Mouse (Mus musculus): ENCODE measurements at regions not wholly inside any gene's neighbourhood (a gene's known extent, or its start where the extent isn't known, plus 50 kb on each side); places are given as distances from the start of the nearest gene placed in this dataset.

DNA sequence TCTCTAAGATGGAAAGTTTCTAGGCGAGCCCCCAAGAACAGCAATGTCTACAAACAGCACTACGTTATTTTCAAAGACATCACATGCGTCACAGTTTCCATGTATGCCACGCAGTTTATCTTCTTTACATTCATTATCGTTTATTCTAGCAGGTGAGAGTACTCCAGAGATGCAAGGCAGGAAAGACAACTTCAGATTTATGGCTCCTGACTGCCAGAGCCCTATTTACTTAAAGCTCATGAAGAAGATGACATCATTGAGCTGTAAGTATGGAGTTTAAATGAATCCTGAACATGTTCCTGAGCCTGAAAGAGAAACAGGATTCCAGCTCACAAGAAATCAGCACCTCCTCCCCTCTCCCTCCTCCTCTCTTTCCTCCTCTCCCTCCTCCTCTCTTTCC is 116.7 kb upstream of the Rai14 start:
- H3K4me3 ChIP-seq (ENCODE audit: low read length): no peak overlapping the region
- no peaks in the 10 kb centered on the region for H3K36me3 ChIP-seq (ENCODE audit: control insufficient read depth, insufficient read depth, low read length)
- no peaks in the 10 kb centered on the region for H3K9me3 ChIP-seq (ENCODE audit: control insufficient read depth, low read length)
- H3K27me3 ChIP-seq (ENCODE audit: control insufficient read depth, insufficient read depth, low read depth, low read length): no peaks in the 10 kb centered on the region
- no peak overlapping the region for H3K27ac ChIP-seq (ENCODE audit: low read length)
- H3K9ac ChIP-seq (ENCODE audit: low read length): no peak overlapping the region
- WGBS: 11% methylated on average over 5 of the region's 5 CpGs
- H3K4me1 ChIP-seq (replicated peaks; ENCODE audit: control insufficient read depth, insufficient read depth, low read length): peaks cover 17% of the 10 kb centered on the region
- H3K4me2 ChIP-seq (ENCODE audit: low read depth, low read length): no peak overlapping the region
- no peak for ATAC-seq (ENCODE audit: low read depth)

DNA sequence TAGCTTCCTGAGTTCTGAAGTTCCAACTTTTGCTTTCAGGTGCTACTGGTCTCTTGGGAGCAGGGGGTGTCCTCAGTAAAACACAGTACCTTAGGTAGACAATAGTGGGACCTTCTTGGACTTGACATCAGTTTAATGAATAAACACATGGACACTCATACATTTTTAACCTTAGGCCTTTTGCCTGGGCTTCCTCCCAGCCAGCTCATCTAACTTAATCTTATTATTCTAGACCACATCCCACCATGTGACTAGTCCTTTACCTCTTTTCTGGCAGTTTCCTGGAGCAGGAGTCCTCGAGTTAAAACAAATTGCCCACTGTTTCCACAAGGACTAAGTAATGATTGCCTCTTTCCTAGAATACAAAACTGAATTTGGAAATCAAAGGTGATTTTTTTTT is 117.9 kb upstream of the Rai14 start:
- WGBS: 35% methylated on average over 1 of the region's 1 CpGs
- peaks cover 17% of the 10 kb centered on the region for H3K4me1 ChIP-seq (replicated peaks; ENCODE audit: control insufficient read depth, insufficient read depth, low read length)

DNA sequence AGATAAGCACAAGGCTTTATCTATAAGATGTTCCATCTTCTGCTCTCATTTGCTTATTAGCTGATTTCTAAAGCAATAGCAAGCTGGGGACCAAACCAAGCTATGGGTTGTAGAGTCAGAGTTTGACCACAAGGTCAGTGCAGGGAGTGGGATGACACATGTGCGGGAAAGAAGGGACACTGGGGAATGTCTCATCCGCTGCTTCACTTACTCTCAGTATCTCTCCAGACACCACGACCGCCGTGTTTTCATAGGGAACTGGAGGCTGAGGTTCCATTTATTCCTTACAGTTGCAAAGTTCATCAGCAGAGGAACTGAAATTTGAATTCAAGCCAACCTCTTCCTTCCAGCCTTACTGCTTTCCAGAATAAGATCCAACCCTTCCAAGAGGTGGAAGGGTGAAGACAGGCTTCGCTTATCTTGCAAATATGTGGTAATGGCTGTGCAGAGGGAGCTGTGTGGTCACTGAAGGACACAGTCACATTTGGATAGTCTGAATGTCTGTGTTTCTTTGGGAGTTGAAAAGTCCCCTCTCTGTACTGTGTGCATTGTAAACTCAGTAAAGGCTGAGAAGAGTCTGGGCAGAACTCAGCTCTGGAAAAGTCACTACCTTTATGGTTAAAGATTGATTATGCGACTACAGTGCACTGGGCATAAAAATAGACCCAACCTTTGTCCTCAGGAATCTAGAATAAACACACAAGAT is 118.1 kb upstream of the C1qtnf3 start:
- WGBS: 56% methylated on average over 7 of the region's 7 CpGs
- Histone ChIP-seq H3K9me3 (ENCODE audit: control insufficient read depth, low read length) (no peaks in the 10 kb centered on the region), H3K27ac (ENCODE audit: low read length) (0 out of 2 replicates have a peak overlapping the region, but pooled peaks have one; percentile 0), H3K9ac (ENCODE audit: low read length) (no peak overlapping the region), H3K4me2 (ENCODE audit: low read depth, low read length) (no peak overlapping the region), H3K36me3 (ENCODE audit: control insufficient read depth, insufficient read depth, low read length) (no peaks in the 10 kb centered on the region), H3K4me3 (ENCODE audit: low read length) (no peak overlapping the region), H3K27me3 (ENCODE audit: control insufficient read depth, insufficient read depth, low read depth, low read length) (no peaks in the 10 kb centered on the region), H3K4me1 (replicated peaks; ENCODE audit: control insufficient read depth, insufficient read depth, low read length) (peaks cover 17% of the 10 kb centered on the region)
- peak; percentile 31; the same call in 1 of the 2 replicates for ATAC-seq (ENCODE audit: low read depth)

More for the DNA sequence above, 117.9 kb upstream of the Rai14 start:
- Histone ChIP-seq H3K4me3 (ENCODE audit: low read length) (no peak overlapping the region), H3K9ac (ENCODE audit: low read length) (no peak overlapping the region), H3K4me2 (ENCODE audit: low read depth, low read length) (no peak overlapping the region), H3K9me3 (ENCODE audit: control insufficient read depth, low read length) (no peaks in the 10 kb centered on the region), H3K27me3 (ENCODE audit: control insufficient read depth, insufficient read depth, low read depth, low read length) (no peaks in the 10 kb centered on the region), H3K36me3 (ENCODE audit: control insufficient read depth, insufficient read depth, low read length) (no peaks in the 10 kb centered on the region), H3K27ac (ENCODE audit: low read length) (no peak overlapping the region)
- ATAC-seq (ENCODE audit: low read depth): no peak

DNA sequence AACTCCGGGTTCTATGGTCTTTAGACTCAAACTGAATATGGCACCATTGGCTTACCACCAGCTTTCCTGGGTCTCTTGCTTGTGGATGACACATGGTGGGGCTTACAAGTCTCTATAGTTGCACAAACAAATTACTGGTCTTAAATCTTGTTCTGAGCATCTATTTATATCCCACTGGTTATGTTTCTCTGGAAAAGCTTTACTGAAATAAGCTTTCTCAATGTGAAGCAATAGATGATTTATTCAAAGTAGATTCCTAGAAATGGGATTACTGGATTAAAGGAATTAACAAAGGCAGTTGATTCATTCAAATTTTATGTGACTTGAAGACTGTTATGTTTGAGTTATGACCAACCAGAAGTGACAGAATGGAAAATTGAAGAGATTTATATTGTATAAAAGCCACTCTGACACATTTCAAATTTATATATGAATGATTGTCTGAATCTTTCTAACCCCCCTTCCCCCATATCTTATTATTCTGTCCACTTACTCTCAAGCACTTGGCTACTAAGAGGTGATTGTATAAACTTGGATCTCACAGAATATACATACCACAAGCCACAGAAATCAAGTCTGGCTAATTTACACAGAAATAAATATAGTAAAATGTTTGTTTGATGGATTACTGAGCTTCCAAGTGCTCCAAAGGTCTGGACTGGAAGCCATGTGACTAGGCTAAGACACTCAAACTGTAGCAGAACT is 113.4 kb upstream of the C1qtnf3 start:
- Histone ChIP-seq H3K9me3 (ENCODE audit: control insufficient read depth, low read length) (no peaks in the 10 kb centered on the region), H3K9ac (ENCODE audit: low read length) (no peak overlapping the region), H3K27me3 (ENCODE audit: control insufficient read depth, insufficient read depth, low read depth, low read length) (no peaks in the 10 kb centered on the region), H3K4me2 (ENCODE audit: low read depth, low read length) (no peak overlapping the region), H3K4me3 (ENCODE audit: low read length) (no peak overlapping the region), H3K4me1 (replicated peaks; ENCODE audit: control insufficient read depth, insufficient read depth, low read length) (peaks cover 12% of the 10 kb centered on the region), H3K36me3 (ENCODE audit: control insufficient read depth, insufficient read depth, low read length) (no peaks in the 10 kb centered on the region), H3K27ac (ENCODE audit: low read length) (no peak overlapping the region)
- 0 out of 2 replicates have a peak, but pooled peaks have one; percentile 27 for ATAC-seq (ENCODE audit: low read depth)
- WGBS: 88% methylated on average over 1 of the region's 1 CpGs

DNA sequence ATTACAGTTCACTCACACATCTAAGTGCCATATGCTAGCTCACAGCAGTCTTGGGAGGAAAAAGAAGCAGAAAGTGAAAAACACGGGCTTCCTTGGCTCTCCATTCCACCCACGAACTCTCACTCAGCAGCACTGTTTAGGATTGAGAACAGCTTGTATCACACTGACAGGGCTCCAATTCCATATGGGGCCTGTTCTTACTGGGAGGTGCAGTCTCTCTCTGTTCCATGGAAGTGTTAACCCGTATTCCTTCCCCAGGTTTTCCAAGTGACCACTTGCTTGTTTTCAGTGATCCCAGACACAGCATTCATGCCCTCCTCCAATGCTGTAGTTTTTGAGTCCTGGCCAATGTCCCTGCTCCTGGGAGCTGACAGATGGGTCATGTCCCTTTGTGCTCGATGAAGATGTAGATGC is 111.5 kb upstream of the C1qtnf3 start:
- Histone ChIP-seq H3K4me3 (ENCODE audit: low read length) (no peak overlapping the region), H3K27ac (ENCODE audit: low read length) (no peak overlapping the region), H3K4me2 (ENCODE audit: low read depth, low read length) (no peak overlapping the region), H3K36me3 (ENCODE audit: control insufficient read depth, insufficient read depth, low read length) (no peaks in the 10 kb centered on the region), H3K9ac (ENCODE audit: low read length) (no peak overlapping the region), H3K9me3 (ENCODE audit: control insufficient read depth, low read length) (no peaks in the 10 kb centered on the region), H3K27me3 (ENCODE audit: control insufficient read depth, insufficient read depth, low read depth, low read length) (no peaks in the 10 kb centered on the region), H3K4me1 (replicated peaks; ENCODE audit: control insufficient read depth, insufficient read depth, low read length) (peaks cover 5% of the 10 kb centered on the region)
- 58% methylated on average over 4 of the region's 4 CpGs for WGBS
- peak; percentile 77 for ATAC-seq (ENCODE audit: low read depth)

DNA sequence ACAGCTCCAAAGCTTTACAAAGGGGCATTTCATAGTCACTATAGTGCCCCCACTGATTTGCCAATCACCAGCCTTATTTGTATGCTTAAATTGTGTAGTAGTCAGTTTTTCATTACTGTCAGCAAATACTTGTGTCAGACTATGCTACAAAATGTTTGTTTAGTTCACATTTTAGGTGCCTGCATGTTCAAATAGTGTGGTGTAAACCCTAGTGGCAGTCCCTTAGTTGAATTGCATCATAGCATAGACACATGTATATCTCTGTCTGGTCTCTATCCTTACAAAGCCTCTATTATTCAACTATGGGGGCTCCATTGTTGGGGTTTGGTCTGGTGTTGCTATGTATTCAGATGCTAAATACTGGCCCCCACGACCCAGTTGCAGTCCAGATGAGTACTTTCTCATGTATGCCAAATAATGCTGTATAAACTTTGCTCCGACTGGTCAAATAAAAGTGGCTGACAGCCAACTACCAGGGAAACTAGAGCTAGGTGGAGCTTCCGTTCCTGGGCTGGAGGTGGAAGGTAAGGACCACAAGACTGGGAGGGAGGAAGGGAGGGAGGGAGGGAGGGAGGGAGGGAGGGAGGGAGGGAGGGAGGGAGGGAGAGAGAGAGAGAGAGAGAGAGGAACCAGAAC is 109.0 kb upstream of the C1qtnf3 start:
- H3K27ac ChIP-seq (ENCODE audit: low read length): no peak overlapping the region
- ATAC-seq (ENCODE audit: low read depth): peak; percentile 16; the same call in 1 of the 2 replicates
- H3K9me3 ChIP-seq (ENCODE audit: control insufficient read depth, low read length): no peaks in the 10 kb centered on the region
- H3K27me3 ChIP-seq (ENCODE audit: control insufficient read depth, insufficient read depth, low read depth, low read length): no peaks in the 10 kb centered on the region
- no peaks in the 10 kb centered on the region for H3K36me3 ChIP-seq (ENCODE audit: control insufficient read depth, insufficient read depth, low read length)
- peaks cover 5% of the 10 kb centered on the region for H3K4me1 ChIP-seq (replicated peaks; ENCODE audit: control insufficient read depth, insufficient read depth, low read length)
- H3K4me2 ChIP-seq (ENCODE audit: low read depth, low read length): no peak overlapping the region
- no peak overlapping the region for H3K9ac ChIP-seq (ENCODE audit: low read length)
- no peak overlapping the region for H3K4me3 ChIP-seq (ENCODE audit: low read length)
- 17% methylated on average over 3 of the region's 3 CpGs for WGBS

DNA sequence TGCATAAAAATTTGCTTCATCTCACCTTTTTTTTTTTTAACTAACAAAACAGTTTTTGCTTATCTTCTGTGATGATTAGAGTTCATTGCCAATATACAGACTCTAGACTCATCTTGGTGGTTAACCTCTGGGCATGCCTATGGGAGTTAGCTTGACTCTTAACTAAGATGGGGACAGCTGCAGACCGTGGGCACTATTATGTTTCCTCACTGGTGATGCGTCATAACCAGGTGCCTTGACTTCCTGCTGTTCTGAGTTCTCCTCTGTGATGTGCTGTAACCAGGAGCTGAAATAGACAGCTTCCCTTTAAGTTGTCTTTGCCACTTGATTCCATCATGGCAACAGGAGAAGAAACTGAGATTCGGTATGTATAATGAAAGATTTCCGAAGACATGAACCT is 105.4 kb upstream of the C1qtnf3 start:
- H3K4me2 ChIP-seq (ENCODE audit: low read depth, low read length): no peak overlapping the region
- no peak for ATAC-seq (ENCODE audit: low read depth)

DNA sequence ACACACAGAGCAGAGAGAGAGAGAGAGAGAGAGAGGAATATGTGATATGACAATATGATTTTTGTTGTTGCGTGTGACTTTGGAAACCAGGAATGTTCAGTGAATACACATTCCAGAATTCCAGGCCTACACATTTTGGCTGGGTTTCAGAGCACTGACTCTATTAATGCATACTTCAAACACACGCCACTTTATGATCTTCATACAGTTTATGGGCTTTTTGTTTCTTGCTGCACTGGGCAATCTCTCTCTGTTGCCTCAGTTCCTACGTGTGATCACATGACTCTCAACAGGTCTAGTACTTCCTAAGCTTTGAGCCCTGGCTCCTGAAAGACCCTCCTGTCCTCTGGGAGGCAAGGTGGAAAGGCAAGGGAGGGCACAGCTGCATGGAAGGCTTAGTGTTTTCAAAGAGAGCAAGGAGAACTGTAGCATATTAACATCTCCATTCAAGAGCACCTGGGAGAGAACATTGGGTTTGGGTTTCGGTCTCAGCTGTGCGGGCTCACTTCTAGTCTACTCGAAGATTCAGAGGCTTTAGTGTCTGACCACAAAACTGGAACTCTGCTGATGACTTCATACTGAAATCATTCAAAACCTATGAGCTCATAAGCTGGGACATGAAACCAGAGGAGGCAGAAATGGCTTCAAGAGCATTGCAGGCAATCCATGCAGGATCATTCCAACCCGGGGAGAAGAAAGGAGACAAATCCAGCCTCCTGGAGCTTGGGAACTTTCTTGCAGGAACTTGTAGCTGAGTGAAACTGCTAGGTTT is 87.9 kb upstream of the C1qtnf3 start:
- no peak overlapping the region for H3K4me2 ChIP-seq (ENCODE audit: low read depth, low read length)
- H3K4me1 ChIP-seq (replicated peaks; ENCODE audit: control insufficient read depth, insufficient read depth, low read length): peaks cover 23% of the 10 kb centered on the region
- H3K9me3 ChIP-seq (ENCODE audit: control insufficient read depth, low read length): no peaks in the 10 kb centered on the region
- peak overlapping the region; percentile 42; the same call in 1 of the 2 replicates for H3K27ac ChIP-seq (ENCODE audit: low read length)
- 60% methylated on average over 7 of the region's 7 CpGs for WGBS
- no peaks in the 10 kb centered on the region for H3K36me3 ChIP-seq (ENCODE audit: control insufficient read depth, insufficient read depth, low read length)
- H3K27me3 ChIP-seq (ENCODE audit: control insufficient read depth, insufficient read depth, low read depth, low read length): no peaks in the 10 kb centered on the region
- no peak overlapping the region for H3K4me3 ChIP-seq (ENCODE audit: low read length)
- ATAC-seq (ENCODE audit: low read depth): no peak
- H3K9ac ChIP-seq (ENCODE audit: low read length): no peak overlapping the region

More for the DNA sequence above, 105.4 kb upstream of the C1qtnf3 start:
- Histone ChIP-seq H3K4me3 (ENCODE audit: low read length) (no peak overlapping the region), H3K9ac (ENCODE audit: low read length) (no peak overlapping the region), H3K27me3 (ENCODE audit: control insufficient read depth, insufficient read depth, low read depth, low read length) (no peaks in the 10 kb centered on the region), H3K9me3 (ENCODE audit: control insufficient read depth, low read length) (no peaks in the 10 kb centered on the region), H3K4me1 (replicated peaks; ENCODE audit: control insufficient read depth, insufficient read depth, low read length) (no peaks in the 10 kb centered on the region; the same call in 1 of the 2 replicates), H3K36me3 (ENCODE audit: control insufficient read depth, insufficient read depth, low read length) (no peaks in the 10 kb centered on the region), H3K27ac (ENCODE audit: low read length) (no peak overlapping the region)
- WGBS: 90% methylated on average over 4 of the region's 4 CpGs

All from lung, embryonic 16.5 days (tissue).